ENCODE assay signal across 15 mouse cellular contexts in genomic region chr16:91416938-91417337, GRCm38 (mm10). TPM values are rescaled to one million over a fixed set of nuclear protein-coding genes. Genes with fewer than 3 reads are reported as not detected.
DNase-seq lines count a peak whose midpoint lies in the region; ATAC-seq and TF ChIP-seq lines count a peak whose summit lies in the region.
"Had no signal": no experiment of that assay in that cellular context is flagged by ENCODE, and none has a peak within 500 bp of the region (broad histone marks: within the 10 kb centered on the region; RNA-seq: fewer than 3 reads in every experiment).

No protein-coding gene starts in this region.

- no peak for TF ChIP-seq CTCF in kidney, postnatal 0 days (IDR thresholded peaks at IDR 0.05; ENCODE audit: low read depth)
- no peak for TF ChIP-seq CTCF in cerebellum, adult 2 months (IDR thresholded peaks at IDR 0.05; ENCODE audit: borderline replicate concordance, insufficient read depth, low read depth, low read length)

- intact Hi-C loops in left cerebral cortex, postnatal 4 days (cut with DNase I) = no loop called here

- DNase-seq in kidney, postnatal 0 days (ENCODE audit: low spot score) = peak; percentile 40
- DNase-seq in kidney, postnatal 36 days = no peak
- peak; percentile 62 for DNase-seq in heart, postnatal 4 days
- DNase-seq in spleen, adult 12 weeks (ENCODE audit: low spot score) = peak; percentile 46
- DNase-seq in cerebellum, adult 2 months = no peak
- DNase-seq in left cerebral cortex, postnatal 4 days = no peak
- DNase-seq: kidney, adult 9 months; lung, embryonic 14.5 days had no signal

- no peak for ATAC-seq in kidney, postnatal 0 days (replicated peaks; ENCODE audit: low FRiP score, low read depth)
- peak; percentile 84 for ATAC-seq in erythroid progenitor cell, adult 5-6 weeks (replicated peaks; ENCODE audit: low FRiP score, poor library complexity, severe bottlenecking)
- no peak for ATAC-seq in forebrain, embryonic 16.5 days

- H3K27me3 ChIP-seq in kidney, postnatal 0 days (ENCODE audit: insufficient read depth, low read length) = no peaks in the 10 kb centered on the region
- no peaks in the 10 kb centered on the region for H3K27me3 ChIP-seq in cerebellum, adult 2 months (ENCODE audit: control insufficient read depth, insufficient read depth, low read length)
- no peaks in the 10 kb centered on the region for H3K27me3 ChIP-seq in forebrain, embryonic 16.5 days (replicated peaks; ENCODE audit: control insufficient read depth, insufficient read depth, low read length)
- H3K27me3 ChIP-seq: embryonic facial prominence, embryonic 12.5 days had no signal

- H3K4me2 ChIP-seq in kidney, postnatal 0 days (ENCODE audit: low read length) = no peak overlapping the region
- no peak overlapping the region for H3K4me2 ChIP-seq in forebrain, embryonic 16.5 days (ENCODE audit: low read length)
- H3K4me2 ChIP-seq: embryonic facial prominence, embryonic 12.5 days; lung, embryonic 14.5 days had no signal

- H3K27ac ChIP-seq in kidney, postnatal 0 days = no peak overlapping the region
- H3K27ac ChIP-seq in cerebellum, adult 2 months (ENCODE audit: insufficient read depth, low read length) = no peak overlapping the region
- H3K27ac ChIP-seq in forebrain, embryonic 16.5 days (ENCODE audit: low read length) = no peak overlapping the region
- H3K27ac ChIP-seq: embryonic facial prominence, embryonic 12.5 days had no signal

- 59% methylated on average over 7 of the region's 7 CpGs for WGBS in kidney, postnatal 0 days
- WGBS in cerebellum, adult 2 months = 82% methylated on average over 7 of the region's 7 CpGs
- WGBS in forebrain, embryonic 16.5 days = 89% methylated on average over 7 of the region's 7 CpGs

- no peaks in the 10 kb centered on the region for H3K9me3 ChIP-seq in kidney, postnatal 0 days (replicated peaks; ENCODE audit: low read length)
- no peaks in the 10 kb centered on the region for H3K9me3 ChIP-seq in forebrain, embryonic 16.5 days (ENCODE audit: control insufficient read depth, low read length)
- H3K9me3 ChIP-seq: embryonic facial prominence, embryonic 12.5 days had no signal

- no peak overlapping the region for H3K4me3 ChIP-seq in kidney, postnatal 0 days (replicated peaks; ENCODE audit: low read depth, low read length)
- H3K4me3 ChIP-seq in cerebellum, adult 2 months (replicated peaks; ENCODE audit: insufficient read depth, low read depth, low read length) = no peak overlapping the region
- H3K4me3 ChIP-seq in forebrain, embryonic 16.5 days (replicated peaks; ENCODE audit: low read length) = no peak overlapping the region
- H3K4me3 ChIP-seq: embryonic facial prominence, embryonic 12.5 days had no signal

- H3K36me3 ChIP-seq in kidney, postnatal 0 days (ENCODE audit: insufficient read depth, low read length) = peaks cover 26% of the 10 kb centered on the region
- H3K36me3 ChIP-seq in forebrain, embryonic 16.5 days (ENCODE audit: control insufficient read depth, insufficient read depth) = no peaks in the 10 kb centered on the region

- no peak overlapping the region for H3K9ac ChIP-seq in kidney, postnatal 0 days (ENCODE audit: low read depth, low read length)
- H3K9ac ChIP-seq in forebrain, embryonic 16.5 days (replicated peaks; ENCODE audit: low read depth, low read length) = no peak overlapping the region
- H3K9ac ChIP-seq: embryonic facial prominence, embryonic 12.5 days; lung, embryonic 14.5 days had no signal

- TF ChIP-seq POLR2A in cerebellum, adult 2 months (IDR thresholded peaks at IDR 0.05; ENCODE audit: borderline replicate concordance, insufficient read depth, low read length) = no peak

- no peaks in the 10 kb centered on the region for H3K4me1 ChIP-seq in kidney, postnatal 0 days (replicated peaks; ENCODE audit: insufficient read depth, low read length)
- no peaks in the 10 kb centered on the region for H3K4me1 ChIP-seq in cerebellum, adult 2 months (ENCODE audit: control insufficient read depth, insufficient read depth, low read length)
- no peaks in the 10 kb centered on the region for H3K4me1 ChIP-seq in forebrain, embryonic 16.5 days (replicated peaks; ENCODE audit: control insufficient read depth, insufficient read depth, low read length)
- H3K4me1 ChIP-seq: embryonic facial prominence, embryonic 12.5 days had no signal

RNA-seq across cellular contexts. Expression of gene Il10rb, which starts 11.0 kb away (rescaled TPM):
- polyA plus RNA-seq in kidney, postnatal 0 days (2015; fragmentation: Nextera tagmentation; extraction: Ambion mirVana) = 44.6 and 46.1 TPM in 2 replicates
- 21.8 and 37.8 TPM in 2 replicates for total RNA-seq in erythroid progenitor cell, adult 5-6 weeks (2015; ENCODE audit: low replicate concordance)
- total RNA-seq in erythroid progenitor cell, adult 5-6 weeks (2017; ENCODE audit: low replicate concordance) = 20.5 and 33.1 TPM in 2 replicates
- 10 to 100 TPM; 66.2 to 67.4 TPM for total RNA-seq in heart, postnatal 4 days (2021)
- 9.1 and 10.4 TPM in 2 replicates for polyA plus RNA-seq in cerebellum, adult 2 months (2012; rRNA removed)
- 8.9 and 10.7 TPM in 2 replicates for polyA plus RNA-seq in forebrain, embryonic 16.5 days (2015; fragmentation: Nextera tagmentation; extraction: Ambion mirVana)
- total RNA-seq in left cerebral cortex, postnatal 4 days (2021) = 1 to 10 TPM; 7.0 to 7.8 TPM

RNA-seq across cellular contexts. Expression of gene Gm21970, which starts 25.4 kb away (rescaled TPM):
- polyA plus RNA-seq in kidney, postnatal 0 days (2015; fragmentation: Nextera tagmentation; extraction: Ambion mirVana) = 0.33 TPM in 1 of 2 replicates, not detected in the other
- 4.7 and 12.6 TPM in 2 replicates for total RNA-seq in erythroid progenitor cell, adult 5-6 weeks (2015; ENCODE audit: low replicate concordance)
- not detected in 2 replicates for total RNA-seq in erythroid progenitor cell, adult 5-6 weeks (2017; ENCODE audit: low replicate concordance)
- total RNA-seq in heart, postnatal 4 days (2021) = not detected
- not detected in 2 replicates for polyA plus RNA-seq in cerebellum, adult 2 months (2012; rRNA removed)
- polyA plus RNA-seq in forebrain, embryonic 16.5 days (2015; fragmentation: Nextera tagmentation; extraction: Ambion mirVana) = not detected in 2 replicates
- not detected for total RNA-seq in left cerebral cortex, postnatal 4 days (2021)
- total RNA-seq: hematopoietic stem cell, adult 5-6 weeks; left cerebral cortex, adult 8-10 months; midbrain, postnatal 0 days had no signal
- polyA plus RNA-seq: embryonic facial prominence, embryonic 12.5 days; midbrain, postnatal 0 days; stomach, embryonic 16.5 days had no signal

RNA-seq across cellular contexts. Expression of gene Ifnar2, which starts 44.4 kb away (rescaled TPM):
- polyA plus RNA-seq in kidney, postnatal 0 days (2015; fragmentation: Nextera tagmentation; extraction: Ambion mirVana) = 60.7 and 61.9 TPM in 2 replicates
- total RNA-seq in erythroid progenitor cell, adult 5-6 weeks (2015; ENCODE audit: low replicate concordance) = 94.3 and 165 TPM in 2 replicates
- total RNA-seq in erythroid progenitor cell, adult 5-6 weeks (2017; ENCODE audit: low replicate concordance) = 71.6 and 141 TPM in 2 replicates
- total RNA-seq in heart, postnatal 4 days (2021) = 10 to 100 TPM; 29.9 to 33.8 TPM
- 33.9 and 35.5 TPM in 2 replicates for polyA plus RNA-seq in cerebellum, adult 2 months (2012; rRNA removed)
- 44.2 and 50.3 TPM in 2 replicates for polyA plus RNA-seq in forebrain, embryonic 16.5 days (2015; fragmentation: Nextera tagmentation; extraction: Ambion mirVana)
- 10 to 100 TPM; 26.5 to 28.6 TPM for total RNA-seq in left cerebral cortex, postnatal 4 days (2021)

Comparison
In these comparisons a context has a peak if more than half of its experiments do, and no peak if none do; other contexts are left out.
1. DNase-seq: peak in kidney, postnatal 0 days (single experiment), heart, postnatal 4 days (single experiment) and spleen, adult 12 weeks (single experiment); none in kidney, postnatal 36 days (0 of 2), cerebellum, adult 2 months (0 of 2) and left cerebral cortex, postnatal 4 days (single experiment).